Mouse (Mus musculus) heart, embryonic 10.5 days (tissue): Measurements from ENCODE around the gene Hoxd13. TPM values are rescaled to one million over a fixed set of nuclear protein-coding genes. Genes with fewer than 3 reads are reported as not detected.
A peak's percentile ranks its signal among the peaks of the same experiment; 100 is the strongest.

Experiments used
- DNase-seq: peaks from one replicate; pipeline ENCODE4 v3.0.0-alpha.2; 2017; ENCODE audit warnings: low spot score
- H3K27ac ChIP-seq: fragments of 300-500 bp; sonication (generic); 2 replicates; pipeline ENCODE4 v1.5.1; 2016; ENCODE audit warnings: mild to moderate bottlenecking
- H3K27me3 ChIP-seq: fragments of 300-500 bp; sonication (generic); 2 replicates; pipeline ENCODE4 v1.6.1; 2016; ENCODE audit warnings: mild to moderate bottlenecking; ENCODE audit not compliant: poor library complexity, insufficient read depth, severe bottlenecking
- H3K36me3 ChIP-seq: fragments of 300-500 bp; sonication (generic); 2 replicates; pipeline ENCODE4 v1.6.1; 2016; ENCODE audit warnings: mild to moderate bottlenecking, moderate library complexity
- H3K4me1 ChIP-seq: fragments of 300-500 bp; sonication (generic); 2 replicates; pipeline ENCODE4 v1.6.1; 2016; ENCODE audit warnings: mild to moderate bottlenecking
- H3K4me3 ChIP-seq: fragments of 300-500 bp; sonication (generic); 2 replicates; pipeline ENCODE4 v1.5.1; 2016; ENCODE audit warnings: mild to moderate bottlenecking, moderate library complexity
- H3K9me3 ChIP-seq: fragments of 300-500 bp; sonication (generic); 2 replicates; pipeline ENCODE4 v1.6.1; 2016; ENCODE audit warnings: mild to moderate bottlenecking, moderate library complexity
- WGBS: fragments of 180-500 bp; shearing (Covaris S2); methylation state at CpG from one replicate; pipeline ENCODE4 v1.1.7; 2016; 5-methylcytosine and 5-hydroxymethylcytosine counted together
- polyA plus RNA-seq: library from polyadenylated mRNA; unstranded; fragments of >200 nt; fragmentation: Nextera tagmentation; extraction: Ambion mirVana; gene quantifications from 2 replicates; pipeline ENCODE4 v1.2.1, GENCODE M21; 2016

Hoxd13 gene
- polyA plus RNA-seq, 1 experiment from 2014 or later = 0.40 TPM

GRCm38 (mm10) chr2:74688795-74689573 lies 20.9 kb downstream of the Hoxd13 start:
- 2% methylated on average over 12 of the region's 12 CpGs for WGBS
- Histone ChIP-seq H3K4me3 (no peak overlapping the region), H3K27me3 (peaks cover 98% of the 10 kb centered on the region), H3K4me1 (peaks cover 14% of the 10 kb centered on the region; the same call in 1 of the 2 replicates), H3K9me3 (no peaks in the 10 kb centered on the region), H3K36me3 (no peaks in the 10 kb centered on the region), H3K27ac (no peak overlapping the region)
- no peak for DNase-seq

- Histone ChIP-seq H3K9me3 (no peaks in the 10 kb centered on the region), H3K4me3 (no peak overlapping the region), H3K27me3 (peaks cover 98% of the 10 kb centered on the region), H3K36me3 (no peaks in the 10 kb centered on the region), H3K27ac (no peak overlapping the region), H3K4me1 (peaks cover 14% of the 10 kb centered on the region; the same call in 1 of the 2 replicates)
- WGBS = under 1% methylated on average over 24 of the region's 24 CpGs
- peak; percentile 75 for DNase-seq
These were observed 21.6 kb downstream of the Hoxd13 start for GRCm38 (mm10) chr2:74689574-74690337.

- Histone ChIP-seq H3K4me3 (no peak overlapping the region), H3K27ac (no peak overlapping the region), H3K4me1 (peaks cover 14% of the 10 kb centered on the region; the same call in 1 of the 2 replicates), H3K36me3 (no peaks in the 10 kb centered on the region), H3K9me3 (no peaks in the 10 kb centered on the region), H3K27me3 (peaks cover 98% of the 10 kb centered on the region)
- WGBS = 5% methylated on average over 8 of the region's 8 CpGs
- DNase-seq = no peak
These were observed 22.2 kb downstream of the Hoxd13 start for GRCm38 (mm10) chr2:74690338-74690716.

- peaks cover 14% of the 10 kb centered on the region; the same call in 1 of the 2 replicates for H3K4me1 ChIP-seq
- H3K4me3 ChIP-seq = peak within 1 kb of the TSS; percentile 49
- peaks cover 98% of the 10 kb centered on the region for H3K27me3 ChIP-seq
- peak; percentile 89 for DNase-seq
- H3K27ac ChIP-seq = no peak within 1 kb of the TSS
- WGBS = 1% methylated on average over 56 of the region's 56 CpGs
- H3K9me3 ChIP-seq = no peaks in the 10 kb centered on the region
- no peaks in the 10 kb centered on the region for H3K36me3 ChIP-seq
These were observed 23.2 kb downstream of the Hoxd13 start, which contains the start of gene Hoxd10 for GRCm38 (mm10) chr2:74691022-74691951. Gene Hoxd10 (plus strand): TSS chr2:74691924.

- H3K4me1 ChIP-seq = peaks cover 14% of the 10 kb centered on the region; the same call in 1 of the 2 replicates
- peaks cover 98% of the 10 kb centered on the region for H3K27me3 ChIP-seq
- no peaks in the 10 kb centered on the region for H3K9me3 ChIP-seq
- peak overlapping the region; percentile 49 for H3K4me3 ChIP-seq
- H3K36me3 ChIP-seq = no peaks in the 10 kb centered on the region
- 5% methylated on average over 35 of the region's 35 CpGs for WGBS
- no peak for DNase-seq
- H3K27ac ChIP-seq = no peak overlapping the region
These were observed 24.1 kb downstream of the Hoxd13 start for GRCm38 (mm10) chr2:74691995-74692807.

GRCm38 (mm10) chr2:74692808-74693431 lies 24.8 kb downstream of the Hoxd13 start:
- WGBS = 1% methylated on average over 20 of the region's 20 CpGs
- Histone ChIP-seq H3K9me3 (no peaks in the 10 kb centered on the region), H3K27me3 (peaks cover 98% of the 10 kb centered on the region), H3K36me3 (no peaks in the 10 kb centered on the region), H3K27ac (no peak overlapping the region), H3K4me3 (peak overlapping the region; percentile 49; the same call in 1 of the 2 replicates), H3K4me1 (peaks cover 16% of the 10 kb centered on the region)
- no peak for DNase-seq

- H3K27me3 ChIP-seq = peaks cover 98% of the 10 kb centered on the region
- H3K9me3 ChIP-seq = no peaks in the 10 kb centered on the region
- no peak for DNase-seq
- H3K27ac ChIP-seq = no peak overlapping the region
- 8% methylated on average over 4 of the region's 4 CpGs for WGBS
- H3K4me1 ChIP-seq = peaks cover 21% of the 10 kb centered on the region
- H3K4me3 ChIP-seq = no peak overlapping the region
- H3K36me3 ChIP-seq = no peaks in the 10 kb centered on the region
These were observed 25.3 kb downstream of the Hoxd13 start for GRCm38 (mm10) chr2:74693432-74693827.

GRCm38 (mm10) chr2:74694066-74694465 lies 26.0 kb downstream of the Hoxd13 start:
- peak; percentile 75 for DNase-seq

GRCm38 (mm10) chr2:74695383-74695782 lies 27.3 kb downstream of the Hoxd13 start:
- Histone ChIP-seq H3K27me3 (peaks cover 100% of the 10 kb centered on the region), H3K9me3 (no peaks in the 10 kb centered on the region), H3K27ac (no peak overlapping the region), H3K36me3 (no peaks in the 10 kb centered on the region), H3K4me3 (no peak overlapping the region), H3K4me1 (peaks cover 22% of the 10 kb centered on the region)
- WGBS = 4% methylated on average over 1 of the region's 1 CpGs
- DNase-seq = peak; percentile 74

More at GRCm38 (mm10) chr2:74694066-74694465, 26.0 kb downstream of the Hoxd13 start:
- no peak overlapping the region for H3K27ac ChIP-seq
- H3K4me1 ChIP-seq = peaks cover 22% of the 10 kb centered on the region
- H3K4me3 ChIP-seq = no peak overlapping the region
- H3K9me3 ChIP-seq = no peaks in the 10 kb centered on the region
- H3K36me3 ChIP-seq = no peaks in the 10 kb centered on the region
- WGBS = 2% methylated on average over 16 of the region's 16 CpGs
- H3K27me3 ChIP-seq = peaks cover 98% of the 10 kb centered on the region

GRCm38 (mm10) chr2:74695813-74696430 lies 27.8 kb downstream of the Hoxd13 start:
- Histone ChIP-seq H3K4me1 (peaks cover 22% of the 10 kb centered on the region), H3K27me3 (peaks cover 100% of the 10 kb centered on the region), H3K36me3 (no peaks in the 10 kb centered on the region), H3K27ac (no peak overlapping the region), H3K9me3 (no peaks in the 10 kb centered on the region), H3K4me3 (no peak overlapping the region)
- WGBS = 4% methylated on average over 7 of the region's 7 CpGs
- DNase-seq = no peak
